Mouse (Mus musculus) neural tube, embryonic 11.5 days (tissue): ENCODE results near the gene Taf9. TPM values are rescaled to one million over a fixed set of nuclear protein-coding genes. Genes with fewer than 3 reads are reported as not detected.
A peak's percentile ranks its signal among the peaks of the same experiment; 100 is the strongest.

Experiments used
- ATAC-seq: fragments of 200-750 bp; cut with Nextera tagmentation; 2 replicates; pipeline ENCODE4 v1.8.0; 2017; ENCODE audit warnings: moderate number of reproducible peaks, mild to moderate bottlenecking, moderate TSS enrichment, moderate library complexity; ENCODE audit not compliant: insufficient read depth, low FRiP score, low TSS enrichment
- DNase-seq: peaks from one replicate; pipeline ENCODE4 v3.0.0-alpha.2; 2015; ENCODE audit warnings: low spot score
- H3K27ac ChIP-seq: fragments of 300-500 bp; sonication (generic); 2 replicates; pipeline ENCODE4 v1.5.1; 2014; ENCODE audit warnings: low read depth, mild to moderate bottlenecking, low read length
- H3K27me3 ChIP-seq: fragments of 300-500 bp; sonication (generic); 2 replicates; pipeline ENCODE4 v1.6.1; 2014; ENCODE audit warnings: mild to moderate bottlenecking, low read length, mixed read lengths; ENCODE audit not compliant: control insufficient read depth, insufficient read depth
- H3K36me3 ChIP-seq: fragments of 300-500 bp; sonication (generic); 2 replicates; pipeline ENCODE4 v1.6.1; 2014; ENCODE audit warnings: mild to moderate bottlenecking, low read length, moderate library complexity, mixed read lengths; ENCODE audit not compliant: control insufficient read depth, insufficient read depth
- H3K4me1 ChIP-seq: fragments of 300-500 bp; sonication (generic); 2 replicates; pipeline ENCODE4 v1.6.1; 2014; ENCODE audit warnings: low read length, mixed read lengths; ENCODE audit not compliant: control insufficient read depth, insufficient read depth
- H3K4me2 ChIP-seq: fragments of 300-500 bp; sonication (generic); 2 replicates; pipeline ENCODE4 v1.6.1; 2014; ENCODE audit warnings: low read depth, mild to moderate bottlenecking, moderate library complexity
- H3K4me3 ChIP-seq: fragments of 300-500 bp; sonication (generic); 2 replicates; pipeline ENCODE4 v1.5.1; 2014; ENCODE audit warnings: low read depth, low read length
- H3K9ac ChIP-seq: fragments of 300-500 bp; sonication (generic); 2 replicates; pipeline ENCODE4 v1.6.1; 2014; ENCODE audit warnings: mild to moderate bottlenecking, low read length
- H3K9me3 ChIP-seq: fragments of 300-500 bp; sonication (generic); 2 replicates; pipeline ENCODE4 v1.6.1; 2016; ENCODE audit warnings: low read length; ENCODE audit not compliant: control insufficient read depth
- WGBS: fragments of 180-500 bp; shearing (Covaris S2); extraction: QIAGEN DNeasy Blood & Tissue Kit; methylation state at CpG from one replicate; pipeline ENCODE4 v1.1.7; 2014; 5-methylcytosine and 5-hydroxymethylcytosine counted together
- polyA plus RNA-seq: library from polyadenylated mRNA; unstranded; fragments of >200 nt; fragmentation: Nextera tagmentation; extraction: Ambion mirVana; gene quantifications from 2 replicates; pipeline ENCODE4 v1.2.1, GENCODE M21; 2014

The Taf9 gene
- polyA plus RNA-seq, 1 experiment from 2014 or later = 16.4 TPM

GRCm38 (mm10) chr13:100612903-100613302 lies 38.5 kb upstream of the Taf9 start:
- Histone ChIP-seq H3K9ac (no peak overlapping the region), H3K27ac (no peak overlapping the region), H3K9me3 (no peaks in the 10 kb centered on the region), H3K4me2 (no peak overlapping the region), H3K36me3 (no peaks in the 10 kb centered on the region), H3K27me3 (peaks cover 10% of the 10 kb centered on the region; the same call in 1 of the 2 replicates), H3K4me1 (peaks cover 4% of the 10 kb centered on the region; the same call in 1 of the 2 replicates), H3K4me3 (no peak overlapping the region)
- DNase-seq (no peak), ATAC-seq (no peak)
- whole genome bisulfite sequencing = 54% methylated on average over 2 of the region's 2 CpGs

- peak within 1 kb of the TSS; percentile 54 for H3K4me3 ChIP-seq
- peaks cover 4% of the 10 kb centered on the region; the same call in 1 of the 2 replicates for H3K4me1 ChIP-seq
- H3K27ac ChIP-seq = no peak within 1 kb of the TSS
- H3K36me3 ChIP-seq = no peaks in the 10 kb centered on the region
- H3K9me3 ChIP-seq = no peaks in the 10 kb centered on the region
- WGBS = 1% methylated on average over 75 of the region's 77 CpGs
- H3K9ac ChIP-seq = peak within 1 kb of the TSS; percentile 52
- peak; percentile 30 for DNase-seq
- H3K4me2 ChIP-seq = peak within 1 kb of the TSS; percentile 90
- peak; percentile 35 for ATAC-seq
- H3K27me3 ChIP-seq = peaks cover 10% of the 10 kb centered on the region; the same call in 1 of the 2 replicates
Observed at GRCm38 (mm10) chr13:100616181-100617087, 34.9 kb upstream of the Taf9 start, which contains the start of gene Marveld2. Gene Marveld2 (minus strand): TSS chr13:100616971.

- Histone ChIP-seq H3K4me2 (no peak overlapping the region), H3K27ac (no peak overlapping the region), H3K4me1 (peaks cover 4% of the 10 kb centered on the region; the same call in 1 of the 2 replicates), H3K4me3 (no peak overlapping the region), H3K9me3 (no peaks in the 10 kb centered on the region), H3K27me3 (peaks cover 10% of the 10 kb centered on the region; the same call in 1 of the 2 replicates), H3K36me3 (0 out of 2 replicates have a peak, but pooled peaks cover 2% of the 10 kb centered on the region), H3K9ac (no peak overlapping the region)
- 79% methylated on average over 13 of the region's 13 CpGs for WGBS
- no peak for ATAC-seq
- DNase-seq = no peak
Observed at GRCm38 (mm10) chr13:100617583-100617982, 33.8 kb upstream of the Taf9 start.

GRCm38 (mm10) chr13:100622241-100622640 lies 29.1 kb upstream of the Taf9 start:
- no peak for DNase-seq
- Histone ChIP-seq H3K9me3 (no peaks in the 10 kb centered on the region), H3K4me2 (no peak overlapping the region), H3K27ac (no peak overlapping the region), H3K4me1 (no peaks in the 10 kb centered on the region), H3K9ac (no peak overlapping the region), H3K4me3 (no peak overlapping the region), H3K27me3 (no peaks in the 10 kb centered on the region), H3K36me3 (peaks cover 2% of the 10 kb centered on the region; the same call in 1 of the 2 replicates)
- ATAC-seq = no peak
- WGBS = 85% methylated on average over 4 of the region's 4 CpGs

GRCm38 (mm10) chr13:100634106-100634691 lies 17.2 kb upstream of the Taf9 start:
- Histone ChIP-seq H3K4me2 (no peak overlapping the region), H3K27ac (no peak overlapping the region), H3K9me3 (no peaks in the 10 kb centered on the region), H3K4me1 (no peaks in the 10 kb centered on the region), H3K27me3 (no peaks in the 10 kb centered on the region), H3K4me3 (no peak overlapping the region), H3K36me3 (peaks cover 5% of the 10 kb centered on the region; the same call in 1 of the 2 replicates), H3K9ac (no peak overlapping the region)
- ATAC-seq (no peak), DNase-seq (no peak)
- 91% methylated on average over 3 of the region's 3 CpGs for WGBS

GRCm38 (mm10) chr13:100642471-100643209 lies 8.7 kb upstream of the Taf9 start:
- Histone ChIP-seq H3K4me3 (no peak overlapping the region), H3K27me3 (no peaks in the 10 kb centered on the region), H3K9me3 (no peaks in the 10 kb centered on the region), H3K4me2 (no peak overlapping the region), H3K36me3 (peaks cover 3% of the 10 kb centered on the region; the same call in 1 of the 2 replicates), H3K4me1 (no peaks in the 10 kb centered on the region), H3K9ac (no peak overlapping the region), H3K27ac (no peak overlapping the region)
- no peak for DNase-seq
- ATAC-seq = no peak
- WGBS = 95% methylated on average over 4 of the region's 4 CpGs

GRCm38 (mm10) chr13:100648223-100648622 lies 3.2 kb upstream of the Taf9 start:
- Histone ChIP-seq H3K36me3 (peaks cover 4% of the 10 kb centered on the region), H3K4me1 (peaks cover 4% of the 10 kb centered on the region; the same call in 1 of the 2 replicates), H3K4me3 (no peak overlapping the region), H3K27me3 (no peaks in the 10 kb centered on the region), H3K4me2 (no peak overlapping the region), H3K9me3 (no peaks in the 10 kb centered on the region), H3K9ac (no peak overlapping the region), H3K27ac (no peak overlapping the region)
- ATAC-seq (no peak), DNase-seq (no peak)
- WGBS = 93% methylated on average over 8 of the region's 8 CpGs
